Mouse (Mus musculus) MEL (cell line): ENCODE results near the gene Acap1. TPM values are rescaled to one million over a fixed set of nuclear protein-coding genes. Genes with fewer than 3 reads are reported as not detected.
A peak's percentile ranks its signal among the peaks of the same experiment; 100 is the strongest.

ENCODE experiments used
- DNase-seq: peaks from one replicate; pipeline ENCODE4 v3.0.0; 2011; ENCODE audit warnings: low read depth, low spot score
- H3K27ac ChIP-seq: 2 replicates; pipeline ENCODE4 v1.5.1; 2012; ENCODE audit warnings: low read depth, mild to moderate bottlenecking, control low read depth, low read length, moderate library complexity; ENCODE audit not compliant: control insufficient read depth
- H3K27me3 ChIP-seq, 2 experiments: fragments of 150-350 bp in 1 of 2; sonication (generic) in 1 of 2; 2 replicates each; pipeline ENCODE4 v1.6.1; 2012; ENCODE audit warnings: low read length in 2 of 2, mild to moderate bottlenecking in 2 of 2, improper control_type of control experiment in 1 of 2, moderate library complexity in 1 of 2; ENCODE audit not compliant: insufficient read depth in 2 of 2, control insufficient read depth in 1 of 2
- H3K36me3 ChIP-seq, 2 experiments: 2 replicates each; pipeline ENCODE4 v1.6.1; 2012 to 2014; ENCODE audit warnings: low read length in 2 of 2, improper control_type of control experiment in 1 of 2, inconsistent platforms in 1 of 2, mild to moderate bottlenecking in 1 of 2; ENCODE audit not compliant: insufficient read depth in 2 of 2, control insufficient read depth in 1 of 2
- H3K4me1 ChIP-seq, 2 experiments: fragments of 150-350 bp in 1 of 2; sonication (generic) in 1 of 2; 2 replicates each; pipeline ENCODE4 v1.6.1; 2012; ENCODE audit warnings: low read length in 2 of 2, improper control_type of control experiment in 1 of 2, mild to moderate bottlenecking in 1 of 2; ENCODE audit not compliant: insufficient read depth in 2 of 2, control insufficient read depth in 1 of 2
- H3K4me3 ChIP-seq, 2 experiments: fragments of 150-350 bp in 1 of 2; sonication (generic) in 1 of 2; 2 replicates each; pipeline ENCODE4 v1.5.1; 2012; ENCODE audit warnings: low read depth in 2 of 2, low read length in 2 of 2, mild to moderate bottlenecking in 2 of 2, moderate library complexity in 2 of 2, control low read depth in 1 of 2, improper control_type of control experiment in 1 of 2; ENCODE audit not compliant: control insufficient read depth in 1 of 2, insufficient read depth in 1 of 2
- H3K79me2 ChIP-seq: 2 replicates; pipeline ENCODE4 v1.6.1; 2012; ENCODE audit warnings: mild to moderate bottlenecking, low read length, moderate library complexity; ENCODE audit not compliant: control insufficient read depth, poor library complexity, insufficient read depth
- H3K9ac ChIP-seq: 2 replicates; pipeline ENCODE4 v1.6.1; 2012; ENCODE audit warnings: low read depth, mild to moderate bottlenecking, control low read depth, low read length, moderate library complexity; ENCODE audit not compliant: control insufficient read depth, poor library complexity, severe bottlenecking
- H3K9me3 ChIP-seq: fragments of 150-350 bp; sonication (generic); replicated peaks from 2 replicates; pipeline ENCODE4 v1.6.1; 2012; ENCODE audit warnings: mild to moderate bottlenecking, low read length, improper control_type of control experiment, moderate library complexity; ENCODE audit not compliant: insufficient read depth
- BHLHE40 ChIP-seq: IDR thresholded peaks from 2 replicates; pipeline ENCODE4 v1.6.1; 2012; ENCODE audit warnings: low read depth, mild to moderate bottlenecking, inconsistent platforms, low read length, improper control_type of control experiment, borderline replicate concordance
- CTCF ChIP-seq, 3 experiments: IDR thresholded peaks in 2 of 3; conservative IDR thresholded peaks in 1 of 3; 2 replicates each; pipeline ENCODE4 v1.5.1; 2011 to 2012; ENCODE audit warnings: low read length in 3 of 3, low read depth in 2 of 3, mild to moderate bottlenecking in 2 of 3, improper control_type of control experiment in 1 of 3, inconsistent platforms in 1 of 3, mixed read lengths in 1 of 3, moderate library complexity in 1 of 3; ENCODE audit not compliant: control insufficient read depth in 1 of 3, insufficient read depth in 1 of 3, poor library complexity in 1 of 3, severe bottlenecking in 1 of 3
- E2F4 ChIP-seq: IDR thresholded peaks from 2 replicates; pipeline ENCODE4 v1.6.1; 2011; ENCODE audit warnings: low read depth, low read length, improper control_type of control experiment, borderline replicate concordance
- ELF1 ChIP-seq: IDR thresholded peaks from 2 replicates; pipeline ENCODE4 v1.6.1; 2014; ENCODE audit warnings: low read depth, mild to moderate bottlenecking, inconsistent platforms, low read length, improper control_type of control experiment, moderate library complexity
- EP300 ChIP-seq, 2 experiments: IDR thresholded peaks; 2 replicates each; pipeline ENCODE4 v1.6.1; 2011; ENCODE audit warnings: improper control_type of control experiment in 2 of 2, low read length in 2 of 2, low read depth in 1 of 2, mild to moderate bottlenecking in 1 of 2
- JUND ChIP-seq: IDR thresholded peaks from 2 replicates; pipeline ENCODE4 v1.6.1; 2011; ENCODE audit warnings: low read depth, mild to moderate bottlenecking, improper control_type of control experiment, low read length
- KAT2A ChIP-seq: conservative IDR thresholded peaks from 2 replicates; pipeline ENCODE4 v1.6.1; 2012; ENCODE audit warnings: low read depth, low read length, improper control_type of control experiment, inconsistent platforms
- MAZ ChIP-seq: IDR thresholded peaks from 2 replicates; pipeline ENCODE4 v1.6.1; 2012; ENCODE audit warnings: low read depth, mild to moderate bottlenecking, inconsistent platforms, low read length, improper control_type of control experiment
- MEF2A ChIP-seq: IDR thresholded peaks from 2 replicates; pipeline ENCODE4 v1.6.1; 2014; ENCODE audit warnings: low read depth, mild to moderate bottlenecking, inconsistent platforms, low read length, improper control_type of control experiment; ENCODE audit not compliant: poor library complexity, insufficient replicate concordance, severe bottlenecking; ENCODE audit errors: extremely low read depth
- POLR2AphosphoS5 ChIP-seq: IDR thresholded peaks from 2 replicates; pipeline ENCODE4 v1.6.1; 2012; ENCODE audit warnings: low read depth, borderline replicate concordance, mild to moderate bottlenecking, inconsistent platforms, low read length, moderate library complexity, mixed read lengths
- RAD21 ChIP-seq: IDR thresholded peaks from 2 replicates; pipeline ENCODE4 v1.6.1; 2011; ENCODE audit warnings: mild to moderate bottlenecking, low read depth, low read length, improper control_type of control experiment
- RCOR1 ChIP-seq: IDR thresholded peaks from 2 replicates; pipeline ENCODE4 v1.6.1; 2012; ENCODE audit warnings: low read depth, mild to moderate bottlenecking, inconsistent platforms, low read length, improper control_type of control experiment
- SIN3A ChIP-seq: IDR thresholded peaks from 2 replicates; pipeline ENCODE4 v1.6.1; 2012; ENCODE audit warnings: low read length, improper control_type of control experiment, inconsistent platforms
- SMC3 ChIP-seq: IDR thresholded peaks from 2 replicates; pipeline ENCODE4 v1.6.1; 2011; ENCODE audit warnings: low read depth, low read length, improper control_type of control experiment
- TBP ChIP-seq: IDR thresholded peaks from 2 replicates; pipeline ENCODE4 v1.8.0; 2011; ENCODE audit warnings: low read depth, low read length, improper control_type of control experiment
- TCF12 ChIP-seq: IDR thresholded peaks from 2 replicates; pipeline ENCODE4 v1.6.1; 2014; ENCODE audit warnings: low read depth, mild to moderate bottlenecking, inconsistent platforms, low read length, improper control_type of control experiment, moderate library complexity
- USF1 ChIP-seq: IDR thresholded peaks from 2 replicates; pipeline ENCODE4 v1.6.1; 2014; ENCODE audit warnings: low read depth, mild to moderate bottlenecking, inconsistent platforms, low read length, improper control_type of control experiment, moderate library complexity
- polyA plus RNA-seq, 2 experiments: library from polyadenylated mRNA; stranded (reverse) in 1 of 2; unstranded in 1 of 2; fragments of >175 nt in 1 of 2; fragments of >200 nt in 1 of 2; gene quantifications; 2 replicates each; pipeline versions ENCODE4 v1.2.1 to v1.2.4; 2012; ENCODE audit warnings: low replicate concordance in 2 of 2, low read depth in 1 of 2; ENCODE audit not compliant: insufficient read length in 2 of 2, insufficient read depth in 1 of 2, missing spikeins in 1 of 2
- total RNA-seq: library from RNA; depleted of rRNA; stranded (reverse); fragments of 300-350 nt; gene quantifications from 2 replicates; pipeline ENCODE4 v1.2.3, GENCODE M21; 2012

Acap1 gene
- total and polyA plus RNA-seq, 3 experiments = 20.7 to 42.2 TPM; not detected in 1

GRCm38 (mm10) chr11:69846198-69846680, 49.1 kb downstream of the Acap1 start, which contains the start of gene Plscr3 (continued):
- TF ChIP-seq E2F4 = no peak
- peak; percentile 72 for TF ChIP-seq SIN3A
- no peak for TF ChIP-seq BHLHE40
- peak; percentile 74 for TF ChIP-seq TBP
- peak; percentile 44; the same call in 1 of the 2 replicates for TF ChIP-seq TCF12
- TF ChIP-seq USF1 = no peak
- no peak for TF ChIP-seq RCOR1
- TF ChIP-seq KAT2A = no peak
- no peak for TF ChIP-seq CTCF (IDR thresholded peaks at IDR 0.05 in 2 of 3, conservative IDR thresholded peaks at IDR 0.05 in 1 of 3; ENCODE audit: control insufficient read depth in 1 of 3, insufficient read depth in 1 of 3, low read depth in 2 of 3, low read length in 3 of 3, poor library complexity in 1 of 3, severe bottlenecking in 1 of 3)
- 0 out of 2 replicates have a peak, but pooled peaks have one; percentile 40 for TF ChIP-seq POLR2AphosphoS5
- TF ChIP-seq RAD21 = no peak
- TF ChIP-seq JUND = no peak
- no peak for TF ChIP-seq ELF1
- TF ChIP-seq, all 39 proteins: peak for 17

GRCm38 (mm10) chr11:69838714-69839104, 56.6 kb downstream of the Acap1 start:
- Histone ChIP-seq H3K4me1 (peaks cover 6 to 19% of the 10 kb centered on the region in 2 experiments), H3K27ac (peak overlapping the region; percentile 40), H3K9me3 (no peaks in the 10 kb centered on the region), H3K4me3 (peak overlapping the region; percentile 84 to 91), H3K36me3 (peaks cover 0 to 10% of the 10 kb centered on the region in 2 experiments; a peak in 2 of 4 replicates), H3K79me2 (peaks cover 1% of the 10 kb centered on the region; the same call in 1 of the 2 replicates), H3K9ac (peak overlapping the region; percentile 86), H3K27me3 (no peaks in the 10 kb centered on the region; a peak in 1 of 4 replicates)
- peak; percentile 80 for DNase-seq
- TF ChIP-seq JUND = no peak
- no peak for TF ChIP-seq MEF2A
- no peak for TF ChIP-seq SMC3
- TF ChIP-seq MAZ = 0 out of 2 replicates have a peak, but pooled peaks have one; percentile 7
- TF ChIP-seq EP300 (IDR thresholded peaks at IDR 0.05; ENCODE audit: low read depth in 1 of 2, low read length in 2 of 2) = peak; percentile 2 to 43; a peak in 2 of 4 replicates
